Mouse (Mus musculus) heart, embryonic 10.5 days (tissue): Measurements from ENCODE around the gene Fam83f. TPM values are rescaled to one million over a fixed set of nuclear protein-coding genes. Genes with fewer than 3 reads are reported as not detected.

Experiments
- DNase-seq: peaks from one replicate; pipeline ENCODE4 v3.0.0-alpha.2; 2017; ENCODE audit warnings: low spot score
- H3K27ac ChIP-seq: fragments of 300-500 bp; sonication (generic); 2 replicates; pipeline ENCODE4 v1.5.1; 2016; ENCODE audit warnings: mild to moderate bottlenecking
- H3K27me3 ChIP-seq: fragments of 300-500 bp; sonication (generic); 2 replicates; pipeline ENCODE4 v1.6.1; 2016; ENCODE audit warnings: mild to moderate bottlenecking; ENCODE audit not compliant: poor library complexity, insufficient read depth, severe bottlenecking
- H3K36me3 ChIP-seq: fragments of 300-500 bp; sonication (generic); 2 replicates; pipeline ENCODE4 v1.6.1; 2016; ENCODE audit warnings: mild to moderate bottlenecking, moderate library complexity
- H3K4me1 ChIP-seq: fragments of 300-500 bp; sonication (generic); 2 replicates; pipeline ENCODE4 v1.6.1; 2016; ENCODE audit warnings: mild to moderate bottlenecking
- H3K4me3 ChIP-seq: fragments of 300-500 bp; sonication (generic); 2 replicates; pipeline ENCODE4 v1.5.1; 2016; ENCODE audit warnings: mild to moderate bottlenecking, moderate library complexity
- H3K9me3 ChIP-seq: fragments of 300-500 bp; sonication (generic); 2 replicates; pipeline ENCODE4 v1.6.1; 2016; ENCODE audit warnings: mild to moderate bottlenecking, moderate library complexity
- WGBS: fragments of 180-500 bp; shearing (Covaris S2); methylation state at CpG from one replicate; pipeline ENCODE4 v1.1.7; 2016; 5-methylcytosine and 5-hydroxymethylcytosine counted together
- polyA plus RNA-seq: library from polyadenylated mRNA; unstranded; fragments of >200 nt; fragmentation: Nextera tagmentation; extraction: Ambion mirVana; gene quantifications from 2 replicates; pipeline ENCODE4 v1.2.1, GENCODE M21; 2016

Gene Fam83f
- polyA plus RNA-seq, 1 experiment from 2014 or later, result 0.50 TPM

GRCm38 (mm10) chr15:80641702-80642435, 29.8 kb upstream of the Fam83f start:
- no peak overlapping the region for H3K4me3 ChIP-seq
- peaks cover 23% of the 10 kb centered on the region for H3K4me1 ChIP-seq
- no peaks in the 10 kb centered on the region for H3K36me3 ChIP-seq
- no peaks in the 10 kb centered on the region for H3K9me3 ChIP-seq
- no peak for DNase-seq
- 84% methylated on average over 2 of the region's 2 CpGs for WGBS
- H3K27me3 ChIP-seq, result peaks cover 5% of the 10 kb centered on the region; the same call in 1 of the 2 replicates
- H3K27ac ChIP-seq, result no peak overlapping the region

DNA sequence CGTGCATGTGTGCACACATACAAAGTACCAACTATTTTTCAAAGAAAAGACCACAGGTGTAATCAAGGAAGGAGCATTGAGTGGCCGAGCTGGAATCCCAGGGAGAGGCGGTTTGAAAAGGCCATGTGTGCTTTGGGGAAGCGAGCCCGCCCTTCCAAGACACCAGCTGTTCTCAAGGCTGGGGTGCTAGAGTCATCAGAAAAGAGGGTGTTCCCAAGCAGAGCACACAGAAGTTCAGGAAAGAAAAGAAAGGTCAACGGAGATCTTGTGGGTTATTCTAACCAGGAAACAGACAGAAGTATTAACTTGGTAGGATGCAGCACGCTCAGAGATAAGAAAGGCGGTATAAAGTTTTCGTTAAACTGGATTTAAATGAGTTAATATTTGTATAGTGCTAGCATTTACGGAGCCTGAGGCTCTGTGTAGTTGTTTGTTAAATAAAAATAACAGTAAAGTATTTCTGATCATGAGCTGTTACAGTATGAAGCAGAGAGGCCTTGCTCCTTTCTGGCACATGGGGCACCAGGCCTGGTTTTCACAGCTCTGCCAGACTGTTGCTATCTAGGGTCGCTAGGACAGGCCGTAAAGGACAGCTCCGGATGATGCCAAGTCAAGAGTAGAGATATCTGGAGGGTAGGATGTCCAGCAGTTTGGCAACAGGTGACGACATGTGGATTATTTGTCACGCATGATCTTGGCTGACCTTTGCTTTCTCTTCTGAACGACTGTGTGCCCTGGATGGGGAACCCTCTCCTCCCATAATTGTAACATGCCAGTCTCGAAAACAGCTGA, 26.4 kb upstream of the Fam83f start:
- H3K4me3 ChIP-seq, result no peak overlapping the region
- DNase-seq, result no peak
- H3K9me3 ChIP-seq, result no peaks in the 10 kb centered on the region
- no peak overlapping the region for H3K27ac ChIP-seq
- no peaks in the 10 kb centered on the region for H3K36me3 ChIP-seq
- 76% methylated on average over 17 of the region's 17 CpGs for WGBS
- H3K4me1 ChIP-seq, result peaks cover 18% of the 10 kb centered on the region
- H3K27me3 ChIP-seq, result peaks cover 27% of the 10 kb centered on the region; the same call in 1 of the 2 replicates

DNA sequence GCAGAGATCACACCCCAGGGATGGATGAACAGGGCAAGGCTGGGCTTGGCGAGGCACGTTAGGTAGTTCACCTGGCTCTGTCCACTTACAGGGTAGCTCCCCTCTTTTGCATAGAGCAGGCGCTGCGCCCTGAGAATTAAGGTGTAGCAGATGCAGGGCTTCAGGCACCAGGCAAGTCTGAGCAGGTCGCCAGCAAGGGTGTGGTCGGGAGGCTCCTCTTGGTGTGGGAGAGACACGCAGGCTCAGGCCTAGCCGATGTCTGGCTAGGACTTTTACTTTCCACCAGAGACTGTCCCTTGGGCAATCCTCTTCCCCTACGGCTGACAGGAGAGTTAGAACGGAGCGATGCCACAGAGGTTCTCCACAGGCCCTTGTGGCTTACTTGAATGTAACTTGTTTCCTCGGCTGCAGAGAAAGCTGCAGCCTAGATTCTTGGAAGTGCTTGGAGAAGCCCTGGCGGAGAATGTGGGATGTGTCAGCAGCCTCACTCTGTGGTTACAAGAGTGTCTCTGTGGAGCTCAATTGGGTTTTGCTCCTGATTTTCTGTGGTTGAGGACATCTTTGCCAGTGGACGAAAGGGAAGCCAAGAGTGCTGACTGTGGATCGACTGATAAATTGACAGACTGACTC, 22.6 kb upstream of the Fam83f start:
- WGBS, result 64% methylated on average over 15 of the region's 15 CpGs
- H3K27ac ChIP-seq, result no peak overlapping the region
- no peak for DNase-seq

DNA sequence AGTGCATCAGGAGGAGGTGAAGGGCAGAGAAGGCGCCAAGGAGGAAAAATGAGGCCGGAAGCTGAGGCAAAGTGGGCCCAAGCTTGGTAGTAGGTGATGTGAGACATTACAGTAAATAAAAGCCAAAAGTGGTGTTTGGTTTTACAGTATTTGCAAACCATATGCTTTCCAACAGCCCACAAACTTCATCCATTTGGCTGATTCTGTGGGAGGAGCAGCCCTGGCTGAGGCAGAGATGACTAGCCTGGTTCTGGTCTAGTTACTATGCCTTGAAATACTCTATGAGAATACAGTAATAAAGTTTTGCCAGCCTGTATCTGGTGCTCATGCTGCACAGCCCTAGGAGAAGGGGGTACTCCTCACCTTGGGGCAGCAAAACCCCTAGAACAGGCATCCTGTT, 21.2 kb upstream of the Fam83f start:
- H3K27ac ChIP-seq, result no peak overlapping the region
- no peak for DNase-seq
- H3K36me3 ChIP-seq, result no peaks in the 10 kb centered on the region
- peaks cover 27% of the 10 kb centered on the region for H3K4me1 ChIP-seq
- WGBS, result 77% methylated on average over 2 of the region's 2 CpGs
- no peak overlapping the region for H3K4me3 ChIP-seq
- no peaks in the 10 kb centered on the region for H3K9me3 ChIP-seq
- H3K27me3 ChIP-seq, result peaks cover 45% of the 10 kb centered on the region; the same call in 1 of the 2 replicates

More for the DNA sequence above, 22.6 kb upstream of the Fam83f start:
- Histone ChIP-seq H3K9me3 (no peaks in the 10 kb centered on the region), H3K4me3 (no peak overlapping the region), H3K4me1 (peaks cover 27% of the 10 kb centered on the region), H3K27me3 (peaks cover 44% of the 10 kb centered on the region; the same call in 1 of the 2 replicates), H3K36me3 (no peaks in the 10 kb centered on the region)

DNA sequence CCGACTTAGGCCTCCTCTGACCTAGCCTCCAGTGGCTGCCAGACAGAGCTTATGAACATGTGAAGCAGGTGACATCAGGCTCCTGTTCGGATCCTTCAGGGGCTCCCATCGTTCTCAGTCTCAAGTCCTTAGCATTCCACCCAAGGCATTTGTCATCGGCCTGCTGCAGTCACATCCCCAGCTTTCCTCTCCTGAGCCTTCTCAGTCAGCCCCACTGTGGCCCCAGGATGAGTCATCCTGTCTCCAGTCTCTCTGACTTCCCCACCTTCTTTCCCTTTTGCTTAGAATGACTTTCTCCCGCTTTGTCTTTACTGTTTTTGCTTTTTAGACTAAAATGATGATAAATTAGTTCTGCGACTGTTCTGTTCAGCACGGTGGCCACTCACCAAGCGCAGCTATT, 17.8 kb upstream of the Fam83f start:
- Histone ChIP-seq H3K27ac (no peak overlapping the region), H3K36me3 (no peaks in the 10 kb centered on the region), H3K27me3 (peaks cover 31% of the 10 kb centered on the region; the same call in 1 of the 2 replicates), H3K4me1 (peaks cover 16% of the 10 kb centered on the region), H3K9me3 (no peaks in the 10 kb centered on the region), H3K4me3 (no peak overlapping the region)
- 52% methylated on average over 8 of the region's 8 CpGs for WGBS
- no peak for DNase-seq

GRCm38 (mm10) chr15:80658815-80659471, 12.7 kb upstream of the Fam83f start:
- Histone ChIP-seq H3K4me3 (no peak overlapping the region), H3K27ac (no peak overlapping the region), H3K4me1 (peaks cover 4% of the 10 kb centered on the region), H3K27me3 (peaks cover 6% of the 10 kb centered on the region; the same call in 1 of the 2 replicates), H3K36me3 (no peaks in the 10 kb centered on the region), H3K9me3 (no peaks in the 10 kb centered on the region)
- 71% methylated on average over 6 of the region's 6 CpGs for WGBS
- DNase-seq, result no peak

GRCm38 (mm10) chr15:80660963-80661362, 10.7 kb upstream of the Fam83f start:
- Histone ChIP-seq H3K4me3 (no peak overlapping the region), H3K27ac (no peak overlapping the region; the same call in 1 of the 2 replicates), H3K4me1 (peaks cover 10% of the 10 kb centered on the region), H3K9me3 (no peaks in the 10 kb centered on the region), H3K27me3 (peaks cover 9% of the 10 kb centered on the region; the same call in 1 of the 2 replicates), H3K36me3 (no peaks in the 10 kb centered on the region)
- no peak for DNase-seq
- 56% methylated on average over 4 of the region's 4 CpGs for WGBS

DNA sequence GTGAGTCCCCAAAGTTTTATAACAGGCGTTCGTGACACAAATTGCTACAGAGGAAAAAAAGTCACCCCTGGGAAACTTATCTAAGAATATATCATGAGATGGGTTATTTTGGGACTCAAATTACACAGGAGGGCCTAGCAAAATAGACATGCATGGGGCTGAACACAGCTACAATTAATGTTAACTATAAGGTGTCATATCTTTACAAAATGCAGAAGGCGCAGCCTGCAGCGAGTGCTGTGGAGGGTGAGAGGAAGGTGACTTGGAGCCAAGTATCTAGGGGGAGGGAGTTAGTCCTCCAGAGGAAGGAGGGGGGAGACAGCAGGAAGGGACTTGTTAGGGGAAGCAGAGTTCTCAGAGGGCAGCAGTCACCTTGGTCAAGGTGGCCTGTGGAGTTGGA, 7.2 kb upstream of the Fam83f start:
- Histone ChIP-seq H3K9me3 (no peaks in the 10 kb centered on the region), H3K27me3 (peaks cover 14% of the 10 kb centered on the region), H3K27ac (no peak overlapping the region), H3K36me3 (no peaks in the 10 kb centered on the region), H3K4me1 (peaks cover 10% of the 10 kb centered on the region), H3K4me3 (no peak overlapping the region)
- WGBS, result 58% methylated on average over 4 of the region's 4 CpGs
- DNase-seq, result no peak

- DNase-seq, result no peak
- no peaks in the 10 kb centered on the region for H3K36me3 ChIP-seq
- no peak overlapping the region for H3K4me3 ChIP-seq
- H3K27ac ChIP-seq, result no peak overlapping the region
- H3K9me3 ChIP-seq, result no peaks in the 10 kb centered on the region
- peaks cover 78% of the 10 kb centered on the region for H3K27me3 ChIP-seq
- peaks cover 17% of the 10 kb centered on the region for H3K4me1 ChIP-seq
- WGBS, result 45% methylated on average over 2 of the region's 2 CpGs
These were observed 1.2 kb downstream of the Fam83f start for GRCm38 (mm10) chr15:80672810-80673209.

DNA sequence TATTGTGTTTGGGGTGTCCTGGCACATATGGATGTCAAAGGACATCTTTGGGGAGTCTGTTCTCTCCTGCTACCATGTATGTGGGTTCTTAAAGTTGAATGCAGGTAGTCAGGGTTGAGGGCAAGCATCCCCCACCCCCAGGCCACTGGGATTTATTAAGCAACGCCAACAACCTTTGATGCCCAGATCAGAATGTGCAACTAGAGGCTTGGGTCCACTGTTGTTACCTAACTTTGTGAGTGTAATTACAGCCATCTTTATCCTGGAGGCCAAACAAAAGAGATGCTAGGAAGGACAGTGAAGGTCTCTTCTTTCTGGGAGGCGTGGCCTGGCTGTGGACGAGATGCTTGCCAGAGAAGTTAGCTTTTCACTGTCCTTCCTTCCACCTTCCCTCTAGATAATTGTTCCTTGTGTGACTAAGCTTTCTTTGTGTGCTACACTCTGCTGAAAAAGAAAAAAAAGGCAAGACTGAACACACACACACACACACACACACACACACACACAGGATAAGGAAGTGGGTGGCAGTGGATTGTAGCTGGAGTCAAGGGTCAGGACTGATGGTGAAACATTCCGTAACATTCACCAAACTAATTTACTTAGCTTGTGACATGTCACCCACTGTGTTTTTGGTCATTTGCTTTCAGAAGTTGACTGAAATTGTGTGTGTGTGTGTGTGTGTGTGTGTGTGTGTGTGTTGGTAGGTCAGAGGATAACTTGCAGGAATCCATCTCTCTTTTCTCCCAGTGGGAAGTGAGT, 1.9 kb downstream of the Fam83f start:
- H3K4me1 ChIP-seq, result peaks cover 24% of the 10 kb centered on the region
- H3K4me3 ChIP-seq, result no peak overlapping the region
- WGBS, result 77% methylated on average over 4 of the region's 4 CpGs
- DNase-seq, result no peak
- peaks cover 82% of the 10 kb centered on the region for H3K27me3 ChIP-seq
- no peaks in the 10 kb centered on the region for H3K36me3 ChIP-seq
- no peaks in the 10 kb centered on the region for H3K9me3 ChIP-seq
- no peak overlapping the region for H3K27ac ChIP-seq

DNA sequence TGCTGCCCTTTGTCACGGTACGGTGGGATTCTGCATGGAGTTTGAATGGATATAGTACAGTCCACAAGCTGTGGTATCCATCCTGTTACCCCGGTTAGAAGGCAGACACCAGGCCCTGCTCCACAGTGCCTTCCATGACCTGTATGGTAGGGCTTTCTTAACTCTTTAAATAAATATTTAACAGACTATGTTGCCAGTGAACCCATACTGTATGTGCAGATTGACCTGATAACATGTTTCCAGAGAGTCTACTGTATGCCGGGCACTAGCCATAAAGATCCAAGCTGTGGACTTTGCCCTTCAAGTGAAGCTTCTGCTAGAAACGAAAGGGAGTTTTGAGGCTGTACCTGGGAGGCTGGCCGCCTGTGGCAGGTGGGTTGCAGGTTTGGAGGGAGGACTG, 3.1 kb downstream of the Fam83f start:
- H3K36me3 ChIP-seq, result no peaks in the 10 kb centered on the region
- no peaks in the 10 kb centered on the region for H3K9me3 ChIP-seq
- peaks cover 78% of the 10 kb centered on the region for H3K27me3 ChIP-seq
- 87% methylated on average over 6 of the region's 6 CpGs for WGBS
- no peak overlapping the region for H3K27ac ChIP-seq
- H3K4me1 ChIP-seq, result peaks cover 35% of the 10 kb centered on the region
- no peak overlapping the region for H3K4me3 ChIP-seq
- no peak for DNase-seq
